Mouse (Mus musculus) right cerebral cortex, adult 2 months (tissue): ENCODE results near the gene Syne3.

Experiments
- DNase-seq, 2 experiments: peaks; one replicate each; pipeline ENCODE4 v3.0.0; 2021 to 2022; ENCODE audit warnings: low spot score in 2 of 2

The Syne3 gene

DNA sequence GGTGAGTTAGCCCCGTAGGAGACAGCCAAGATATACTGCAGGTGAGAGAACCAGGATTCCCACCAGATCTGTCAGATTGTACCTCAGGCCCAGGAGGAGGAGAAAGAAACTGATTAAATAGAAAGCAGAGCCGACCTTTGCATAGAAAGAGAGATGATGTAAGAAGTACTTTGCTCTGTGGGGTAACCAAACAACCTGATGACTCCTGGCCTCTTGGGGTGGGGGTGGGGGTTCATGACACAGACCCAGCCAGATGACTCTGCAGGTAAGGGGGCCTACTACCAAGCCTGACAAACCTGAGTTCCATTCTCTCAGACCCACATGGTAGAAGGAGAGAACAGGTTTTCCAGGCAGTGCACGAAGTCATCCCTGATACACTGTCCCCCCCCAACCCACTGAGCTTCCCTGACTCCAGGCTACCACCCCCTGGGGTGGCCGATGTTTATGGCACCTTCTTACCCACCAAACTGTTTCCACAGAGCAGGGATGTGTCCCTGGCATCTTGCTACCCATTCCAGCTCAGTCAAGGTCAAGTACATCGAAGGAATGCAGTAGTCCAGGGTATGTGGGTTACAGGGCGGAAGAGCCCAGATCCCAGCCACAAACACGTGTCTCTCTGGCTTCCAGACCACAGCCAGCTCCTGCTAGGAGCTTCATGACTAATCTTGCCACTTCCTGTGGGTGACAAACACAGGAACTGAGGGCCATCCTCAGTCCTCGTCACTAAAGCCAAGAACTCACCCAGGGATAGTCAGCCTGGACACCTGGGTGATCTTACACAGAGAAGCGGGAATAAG is 8.9 kb downstream of the Syne3 start:
- no peak for DNase-seq

DNA sequence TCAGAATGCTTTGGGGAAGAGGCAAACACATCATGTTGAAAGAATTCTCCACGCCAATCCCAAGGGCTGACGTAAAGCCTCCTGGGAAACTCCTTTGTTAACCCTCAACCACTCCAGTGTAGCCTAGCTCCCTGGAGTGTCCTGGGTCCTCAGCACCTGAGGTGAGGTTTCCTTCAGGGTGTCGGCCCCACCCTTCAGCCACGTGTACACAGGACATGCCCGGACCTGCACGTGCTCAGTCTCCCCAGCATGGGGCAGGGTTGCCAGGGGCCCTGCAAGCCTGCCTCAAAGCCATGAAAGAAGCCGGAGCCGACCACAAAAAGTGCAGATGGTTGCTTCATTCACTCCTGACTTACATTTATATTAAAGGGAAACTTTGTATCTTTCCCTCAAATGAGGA is 10.4 kb downstream of the Syne3 start:
- no peak for DNase-seq

DNA sequence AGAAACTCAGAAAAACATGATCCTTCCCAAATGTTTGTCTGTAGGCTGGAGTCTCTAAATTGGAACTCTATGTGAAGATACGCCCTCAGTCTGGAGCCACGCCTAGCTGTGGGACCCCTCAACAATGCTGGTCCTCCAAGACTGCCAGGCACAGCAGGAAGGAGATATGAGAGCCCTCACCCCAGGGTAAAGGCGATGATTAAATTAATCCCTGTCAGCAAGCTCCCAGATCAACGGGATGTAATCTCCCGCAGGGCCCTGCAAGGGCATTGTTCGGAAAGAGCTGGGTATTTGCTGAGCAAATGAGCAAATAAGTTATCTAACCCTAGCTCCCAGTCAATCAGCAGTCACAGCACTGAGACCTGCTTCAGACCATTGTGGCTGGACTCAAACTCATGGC is 11.1 kb downstream of the Syne3 start:
- no peak for DNase-seq

DNA sequence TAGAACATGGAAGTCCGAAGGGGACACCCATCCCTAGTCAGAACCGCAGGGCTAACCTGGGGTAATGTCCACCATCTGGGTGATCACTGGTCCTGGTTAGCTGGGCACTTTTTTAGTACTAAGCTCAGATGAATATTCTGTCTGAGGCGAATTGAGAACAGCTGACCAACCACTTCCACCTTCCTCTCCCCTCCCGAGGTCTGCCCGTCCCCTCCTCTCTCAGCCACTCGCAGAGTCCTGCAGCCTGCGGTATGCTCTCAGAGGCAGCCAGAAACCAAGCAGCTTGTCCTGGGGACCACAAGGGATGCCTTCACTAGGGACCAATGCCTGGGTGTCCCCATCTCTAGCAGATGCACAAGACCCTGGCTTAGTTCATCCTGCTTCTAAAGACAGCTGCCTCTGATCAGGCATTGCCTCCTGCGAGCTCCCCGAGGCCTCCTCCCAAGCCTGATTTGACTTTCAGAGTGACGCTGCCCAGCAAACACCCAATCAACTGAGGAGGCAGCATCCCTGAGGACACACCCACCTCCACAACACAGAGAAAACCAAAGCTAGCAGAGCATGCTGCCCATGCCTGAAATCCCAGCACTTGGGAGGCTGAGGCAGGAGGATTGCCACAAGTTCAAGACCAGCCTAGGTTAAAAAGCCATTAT is 11.8 kb downstream of the Syne3 start:
- no peak for DNase-seq

DNA sequence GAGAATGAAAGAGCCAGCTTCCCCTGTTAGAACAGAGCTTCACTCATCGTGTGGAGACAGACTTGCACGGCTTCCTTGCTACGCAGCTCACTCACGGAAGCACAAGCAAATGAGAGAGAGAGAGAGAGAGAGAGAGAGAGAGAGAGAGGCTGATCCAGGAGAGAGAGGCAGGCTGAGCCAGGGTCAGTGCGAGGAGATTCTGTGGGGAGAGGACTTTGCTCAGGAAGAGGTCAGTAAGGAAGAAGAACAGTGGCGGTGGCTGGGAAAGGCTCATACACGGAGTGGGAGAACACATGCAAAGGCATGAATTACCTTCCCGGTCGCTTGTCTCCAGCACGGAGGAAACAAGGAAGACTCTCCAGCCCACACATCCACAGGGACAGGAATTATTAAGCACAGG is 12.4 kb downstream of the Syne3 start:
- no peak for DNase-seq

DNA sequence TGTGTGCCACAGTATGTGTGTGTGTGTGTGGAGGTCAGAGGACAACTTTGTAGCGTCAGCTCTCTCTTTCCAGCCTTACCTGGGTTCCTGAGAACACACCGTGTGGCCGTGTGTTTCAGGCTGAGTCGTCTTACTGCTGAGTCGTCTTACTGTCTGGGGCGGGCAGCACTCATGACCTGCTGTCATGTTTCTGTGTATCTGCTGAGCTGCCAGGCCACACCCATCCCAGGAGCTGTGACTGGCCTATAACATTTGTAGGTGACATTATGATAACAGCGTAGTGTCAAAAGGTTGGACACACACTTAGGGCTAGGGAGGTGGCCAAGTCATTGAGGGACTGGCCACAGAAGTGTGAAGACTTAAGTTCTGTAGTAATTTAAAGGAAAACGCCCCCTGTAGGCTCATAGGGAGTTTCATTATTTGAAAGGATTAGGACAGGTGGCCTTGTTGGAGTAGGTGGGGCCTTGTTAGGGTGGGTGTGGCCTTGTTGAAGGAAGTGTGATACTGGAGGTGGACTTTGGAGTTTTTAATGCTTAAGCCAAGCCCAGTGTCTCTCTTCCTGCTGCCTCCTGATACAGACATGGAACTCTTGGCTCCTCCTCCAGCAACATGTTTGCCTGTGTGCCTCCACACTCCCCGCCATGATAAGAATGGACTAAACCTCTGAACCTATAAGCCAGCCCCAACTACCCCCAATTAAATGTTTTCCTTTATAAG is 13.4 kb downstream of the Syne3 start:
- no peak for DNase-seq

DNA sequence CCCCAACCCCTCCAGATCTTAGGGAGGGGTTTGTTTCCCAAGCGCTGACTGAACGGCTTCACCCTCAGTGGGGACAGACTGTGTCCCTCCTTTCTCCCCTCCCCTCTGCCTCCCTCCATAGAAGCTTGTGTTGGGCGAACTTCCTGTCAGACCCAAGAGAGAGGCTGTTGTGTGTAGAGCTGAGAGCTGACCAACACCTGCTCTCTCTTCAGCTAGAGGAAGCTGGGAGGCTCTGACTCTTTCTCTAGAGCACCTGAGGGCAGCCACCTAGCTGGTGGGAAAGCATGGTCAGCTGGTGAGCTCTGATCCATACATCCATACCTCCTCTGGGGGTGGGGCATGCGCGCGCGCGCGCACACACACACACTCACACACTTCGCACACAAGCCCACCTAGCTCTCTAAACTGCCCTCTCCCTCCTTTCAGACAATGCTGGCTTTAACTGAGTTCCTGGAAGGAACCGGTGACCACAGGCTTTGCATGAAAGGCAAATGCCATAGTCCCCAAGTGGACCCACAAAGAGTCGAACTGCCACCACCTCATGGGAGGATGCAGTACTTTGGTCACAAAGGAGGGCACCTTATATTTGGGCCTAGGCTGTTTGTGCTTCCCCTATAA is 14.2 kb downstream of the Syne3 start:
- no peak for DNase-seq

DNA sequence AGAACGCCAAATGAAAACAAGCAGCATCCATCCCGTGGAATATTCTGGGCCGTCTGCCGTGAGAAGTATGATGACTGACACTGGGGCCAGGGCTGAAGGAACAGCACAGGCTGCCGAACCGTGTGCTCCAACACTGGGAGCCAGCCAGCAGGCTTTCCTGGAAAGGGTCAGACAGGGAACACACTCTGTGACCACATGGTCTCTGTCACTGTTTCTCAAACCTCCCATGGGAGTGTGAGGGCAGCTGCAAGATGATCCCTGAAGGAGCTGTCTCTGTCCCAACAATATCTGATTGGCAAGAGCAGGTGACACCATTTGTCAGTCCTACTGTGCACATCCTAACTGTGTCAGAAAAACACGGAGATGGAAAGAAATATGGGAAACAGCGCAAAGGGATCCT is 16.8 kb downstream of the Syne3 start:
- DNase-seq = no peak

DNA sequence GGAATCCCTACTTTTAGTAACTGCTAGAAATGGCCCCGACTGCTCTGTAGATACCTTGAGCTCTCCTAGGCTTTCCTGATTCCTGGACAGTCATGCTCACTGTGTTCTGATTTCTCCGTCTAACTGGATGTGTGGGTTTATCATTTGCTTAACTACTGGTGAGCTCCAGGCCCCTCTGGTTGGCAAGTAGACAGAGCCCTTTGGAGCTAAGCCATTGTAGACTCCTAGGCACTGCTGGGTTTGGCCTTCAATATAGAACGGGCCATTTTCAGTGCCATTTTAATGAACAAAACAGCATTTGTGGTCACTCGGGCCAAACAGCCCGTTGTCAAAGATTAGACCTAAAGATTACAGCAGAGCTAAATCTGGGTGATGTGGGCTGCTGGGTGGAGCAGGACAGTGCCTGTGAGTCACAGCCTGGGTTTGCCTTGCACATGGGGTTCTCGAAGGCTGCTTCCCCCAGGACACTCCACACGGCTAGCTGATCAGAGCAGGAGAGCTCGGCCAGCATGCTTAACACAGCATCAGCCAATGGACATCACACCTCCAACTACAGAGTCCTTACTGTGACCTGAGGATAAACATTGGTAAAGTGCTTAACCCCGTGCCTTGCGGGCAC is 17.4 kb downstream of the Syne3 start:
- DNase-seq = no peak

DNA sequence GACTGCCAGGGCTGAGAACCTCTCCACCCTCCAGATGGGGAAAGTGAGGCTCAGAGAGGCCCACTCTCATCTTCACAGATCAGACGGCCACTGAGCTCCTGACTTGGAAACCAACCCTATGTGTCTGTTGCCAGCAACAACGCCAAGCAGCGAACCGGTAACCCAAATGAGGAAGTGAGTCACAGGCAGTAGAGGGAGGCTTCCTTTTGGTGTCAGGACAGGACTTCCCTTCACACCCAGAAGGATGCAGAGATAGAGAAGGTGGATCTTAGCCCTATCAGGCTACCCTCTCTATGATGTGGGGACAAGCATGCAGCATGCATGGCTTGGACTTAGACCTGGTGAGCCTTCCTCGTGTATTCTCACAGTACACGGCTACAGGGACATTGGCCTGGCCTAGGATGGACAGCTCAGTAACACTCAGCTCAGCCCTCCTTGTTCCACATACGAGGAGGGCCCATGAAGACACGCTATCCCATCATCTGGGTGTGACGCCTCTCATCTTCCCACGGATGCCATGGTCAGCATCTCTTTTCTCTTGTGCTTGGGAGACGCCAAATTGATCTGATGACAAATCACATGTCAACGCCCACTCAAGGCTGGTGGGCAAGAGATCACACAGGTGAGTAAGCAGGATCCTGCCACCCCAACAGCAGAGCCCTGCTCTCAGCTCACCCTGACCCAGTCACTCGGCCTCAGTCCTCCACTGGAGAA is 18.7 kb downstream of the Syne3 start:
- DNase-seq = no peak

DNA sequence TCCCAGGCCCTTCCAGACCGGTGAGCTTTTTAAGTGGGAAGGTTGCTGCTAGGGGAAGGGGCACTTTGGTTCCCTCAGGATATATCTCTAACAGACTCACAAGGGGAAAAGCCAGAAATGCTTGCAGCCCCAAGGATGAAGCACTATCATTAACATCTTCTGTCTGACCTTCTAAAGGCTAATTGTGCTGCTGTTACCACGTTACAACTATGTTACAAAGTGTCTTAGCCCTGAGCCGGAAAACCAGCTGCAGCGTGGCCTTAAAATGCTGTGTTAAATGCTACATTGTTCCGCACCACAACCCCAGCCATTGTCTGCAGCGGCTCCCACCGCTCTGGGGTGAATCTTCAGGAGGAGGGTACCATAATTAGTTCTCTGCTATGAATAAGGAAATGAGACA is 21.7 kb downstream of the Syne3 start:
- DNase-seq = no peak

DNA sequence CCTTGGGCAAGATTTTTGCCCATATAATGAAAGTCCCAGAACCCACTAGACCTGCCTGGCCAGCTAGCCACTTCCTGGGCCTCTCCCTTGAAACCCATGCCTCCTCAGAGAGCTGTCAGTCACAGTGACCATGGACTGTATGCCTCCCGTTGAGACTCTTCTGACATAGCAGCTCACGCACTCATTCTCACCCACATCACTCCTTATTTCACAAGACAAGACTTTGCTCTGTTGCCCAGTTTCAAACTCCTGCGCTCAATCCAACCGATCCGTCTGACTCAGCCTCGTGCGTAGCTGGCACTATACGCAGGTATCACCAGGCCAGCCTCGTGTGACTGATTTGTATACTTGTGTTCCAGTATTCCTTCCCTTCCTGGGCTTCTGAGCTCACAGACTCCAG is 22.8 kb downstream of the Syne3 start:
- no peak for DNase-seq

DNA sequence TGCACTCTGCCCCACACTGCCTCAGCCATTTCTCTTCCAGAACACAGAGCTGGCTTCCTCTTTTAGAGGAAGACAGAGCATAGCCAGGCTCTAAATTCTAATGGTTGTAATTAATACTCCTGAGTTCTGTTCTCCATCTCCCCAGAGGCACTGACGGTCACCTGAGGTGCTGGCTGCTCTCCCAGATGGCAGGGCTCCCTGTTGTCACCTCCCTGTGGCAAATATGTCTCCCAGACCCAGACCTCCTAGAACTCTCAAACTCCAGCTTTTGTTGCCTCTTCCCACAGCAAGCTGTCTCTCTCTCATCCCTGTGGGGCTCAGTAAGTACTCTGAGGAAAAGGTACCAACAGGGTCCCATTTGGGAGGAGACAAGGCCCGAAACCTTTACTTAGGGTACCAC is 23.6 kb downstream of the Syne3 start:
- DNase-seq = no peak

DNA sequence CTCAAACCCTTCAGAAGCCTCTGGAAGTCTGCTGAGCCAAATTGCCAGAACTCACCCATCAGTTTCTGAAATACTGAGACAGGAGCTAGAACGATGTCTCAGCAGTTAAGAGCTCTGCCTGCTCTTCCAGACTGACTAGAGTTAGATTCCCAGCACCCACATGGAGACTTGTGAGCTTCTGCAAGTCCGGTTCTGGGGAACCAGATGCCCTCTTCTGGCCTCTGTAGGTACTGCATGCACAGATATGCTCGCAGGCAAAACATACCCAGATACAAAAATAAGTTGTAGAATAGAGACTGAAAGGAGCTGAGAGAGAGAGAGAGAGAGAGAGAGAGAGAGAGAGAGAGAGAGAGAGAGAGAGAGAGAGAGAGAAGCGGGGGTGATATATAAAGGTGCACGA is 24.5 kb downstream of the Syne3 start:
- DNase-seq = no peak

DNA sequence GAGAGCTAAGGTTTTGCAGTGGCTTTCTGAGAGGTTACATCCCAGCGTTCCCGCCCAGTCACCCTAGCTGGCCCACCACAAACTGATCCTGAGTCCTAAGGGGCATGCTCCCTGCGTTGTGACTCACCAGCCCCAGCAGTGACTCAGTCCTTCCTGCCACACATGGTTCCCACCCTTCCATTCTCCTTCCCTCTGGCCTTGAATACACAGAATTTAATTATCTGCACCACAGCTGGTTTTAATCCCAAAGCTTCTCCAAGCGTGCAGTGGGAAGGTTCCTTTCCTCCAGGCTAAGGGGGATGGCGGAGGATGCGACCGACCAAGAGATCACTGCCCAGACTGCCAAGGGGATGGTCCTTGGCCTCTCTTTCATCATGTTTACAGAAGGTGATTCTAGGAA is 26.1 kb downstream of the Syne3 start:
- no peak for DNase-seq

DNA sequence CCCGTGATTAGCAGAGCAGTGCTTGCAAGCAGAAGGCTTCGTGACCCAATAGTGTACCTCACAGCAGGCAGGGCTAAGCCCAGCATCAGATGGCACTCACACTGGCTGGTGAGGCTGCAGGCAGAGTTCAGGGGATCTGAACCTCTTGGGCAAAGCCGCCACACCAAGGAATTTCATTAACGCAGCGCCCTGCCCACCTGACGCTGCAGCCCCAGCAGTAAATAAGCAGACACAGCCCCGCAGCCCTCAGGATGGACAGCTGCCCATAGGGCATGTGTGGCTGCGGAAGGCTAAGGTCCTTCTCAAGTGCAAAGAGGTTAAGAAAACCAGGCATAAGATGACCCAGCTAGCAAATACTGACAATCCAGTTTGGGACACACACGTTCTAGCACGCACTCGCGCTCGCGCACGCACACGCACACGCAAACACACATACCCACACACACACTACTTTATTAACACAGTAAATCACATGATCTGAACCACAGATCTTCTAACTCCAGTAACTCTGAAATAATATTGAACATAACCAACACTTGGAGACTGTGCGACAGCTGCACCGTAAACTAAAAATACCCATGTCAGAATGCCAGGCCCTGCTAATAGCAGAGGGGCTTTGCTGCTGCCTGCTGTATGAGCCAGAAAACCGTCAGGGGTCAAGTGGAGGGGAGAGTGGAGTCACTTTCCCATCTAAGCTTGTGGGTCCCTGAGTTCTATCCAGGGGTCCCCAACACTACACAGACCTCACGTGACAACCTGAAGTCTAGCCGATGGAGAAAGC is 30.5 kb downstream of the Syne3 start:
- DNase-seq = no peak

DNA sequence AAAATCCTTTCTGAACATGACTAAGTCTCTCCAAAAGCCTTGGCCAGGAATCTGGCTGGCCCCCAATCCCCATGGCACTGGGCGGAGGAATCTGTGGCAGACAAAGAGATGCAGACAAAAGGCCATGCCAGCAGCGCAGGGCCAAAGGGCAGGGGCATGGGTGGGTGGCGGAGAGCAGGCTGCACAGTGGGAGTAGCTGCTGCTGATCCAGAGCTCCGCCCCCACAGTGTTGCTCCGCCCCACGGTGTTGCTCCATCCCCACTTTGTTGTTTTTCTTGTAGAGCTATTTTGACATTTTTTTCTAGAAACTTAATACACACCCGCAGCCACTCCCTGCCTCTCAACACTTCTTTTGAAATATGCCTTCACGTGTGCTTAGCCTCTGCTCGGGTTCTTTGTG is 31.2 kb downstream of the Syne3 start:
- peak in 1 of 2 experiments; percentile 9 for DNase-seq

DNA sequence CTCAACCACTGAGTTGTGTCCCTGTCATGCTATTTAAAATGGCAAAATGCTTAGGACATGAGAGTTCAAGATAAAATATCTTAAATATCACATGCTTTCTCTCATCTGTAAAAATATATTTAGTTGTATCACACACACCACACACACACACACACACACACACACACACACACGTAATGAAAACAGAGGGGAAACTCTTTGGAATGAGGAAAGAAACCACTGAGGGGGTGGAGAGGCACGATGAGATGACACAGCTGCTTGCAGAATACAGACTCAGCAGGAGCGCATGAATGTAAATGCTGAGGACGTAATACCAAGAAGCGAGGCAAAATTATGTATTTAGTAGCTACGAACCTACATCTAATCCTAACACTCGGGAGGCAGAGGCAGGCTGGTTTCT is 32.7 kb downstream of the Syne3 start:
- DNase-seq = no peak

DNA sequence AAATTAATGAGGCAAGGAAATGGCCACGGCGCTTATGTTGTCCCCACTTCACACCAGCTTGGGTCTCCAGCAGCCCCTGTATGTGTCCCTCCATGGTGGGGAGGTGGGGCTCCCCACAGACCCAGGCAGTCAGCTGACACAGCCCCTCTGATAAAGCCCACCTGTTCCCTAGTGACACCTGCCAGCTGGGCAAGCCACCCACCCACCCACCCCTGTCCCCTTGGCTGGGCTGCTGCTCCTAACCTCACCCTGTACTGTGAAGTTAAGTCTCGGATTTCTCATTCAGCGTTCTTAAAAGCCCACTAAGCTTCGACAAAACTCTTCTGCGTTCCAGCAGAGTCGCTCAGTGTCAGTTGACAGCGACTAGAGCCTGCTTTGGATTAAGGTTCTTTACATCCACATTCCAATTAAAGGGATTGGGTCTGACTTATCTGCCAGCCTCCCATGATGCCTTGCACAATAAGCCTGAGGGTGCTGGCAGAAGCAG is 33.2 kb downstream of the Syne3 start:
- DNase-seq = no peak

DNA sequence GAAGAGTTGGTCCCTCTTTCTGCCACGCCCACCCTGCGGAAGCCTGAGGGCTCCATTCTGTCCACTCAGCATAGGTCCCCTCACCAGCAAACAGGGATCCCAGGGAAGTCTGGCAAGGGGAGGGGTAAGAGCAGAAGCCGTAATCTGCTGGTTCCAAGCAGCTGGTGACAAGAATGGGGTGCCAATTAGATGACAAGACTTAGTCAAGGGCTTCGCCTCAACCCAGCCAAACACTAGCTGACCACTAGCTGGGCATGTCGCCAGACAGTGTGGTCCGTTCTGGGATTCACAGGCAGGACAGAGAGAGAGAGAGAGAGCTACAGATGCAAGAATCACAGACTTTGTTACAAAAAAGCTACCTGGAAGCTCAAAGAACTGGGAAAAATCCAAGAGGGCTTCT is 36.7 kb downstream of the Syne3 start:
- DNase-seq = no peak

DNA sequence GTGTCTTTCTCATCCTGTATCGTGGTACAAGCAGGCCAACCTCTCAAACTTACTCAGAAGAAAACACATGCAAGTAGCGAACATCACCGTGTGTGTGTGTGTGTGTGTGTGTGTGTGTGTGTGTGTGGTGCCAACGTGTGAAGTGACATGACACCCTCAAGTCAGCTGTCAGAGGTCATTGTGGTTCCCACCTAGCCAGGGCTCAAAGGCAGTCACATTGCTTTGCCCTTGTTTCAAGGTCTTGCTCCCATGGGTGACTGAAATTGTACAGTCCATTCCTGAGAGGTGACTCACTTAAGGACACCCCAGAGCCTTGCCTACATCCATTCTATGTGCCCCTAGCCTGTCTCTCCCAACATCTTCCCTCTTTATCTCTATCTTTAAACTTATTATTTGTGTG is 40.0 kb downstream of the Syne3 start:
- DNase-seq = no peak
